Mouse (Mus musculus): ENCODE results near the gene Nxf1. TPM values are rescaled to one million over a fixed set of nuclear protein-coding genes. Genes with fewer than 3 reads are reported as not detected.
A peak's percentile ranks its signal among the peaks of the same experiment; 100 is the strongest.

Gene Nxf1
- polyA plus RNA-seq, 1 experiment = 142 TPM

DNA sequence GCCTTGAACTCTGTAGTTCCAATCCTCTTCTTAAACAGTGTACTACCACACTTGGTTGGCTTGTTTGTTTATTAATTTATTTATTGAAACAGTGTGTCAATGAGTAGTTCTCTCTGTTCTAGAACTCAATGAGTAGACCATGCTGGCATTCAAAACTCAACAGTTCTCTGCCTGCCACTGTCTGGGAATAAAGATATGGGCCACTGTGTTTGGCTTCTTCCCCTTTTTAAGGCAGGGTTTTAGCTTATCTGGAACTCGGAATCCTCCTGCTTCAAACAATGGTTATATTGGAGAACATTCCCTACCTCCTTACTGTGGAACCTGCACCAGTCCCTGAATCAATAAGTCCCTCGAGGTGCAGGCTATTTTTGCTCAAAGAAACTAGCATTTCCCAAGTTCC is 2.0 kb downstream of the Nxf1 start:
- H3K4me1 ChIP-seq (ENCODE audit: control insufficient read depth, insufficient read depth, low read length) = peaks cover 33% of the 10 kb centered on the region
- H3K27ac ChIP-seq (ENCODE audit: insufficient read depth, low read depth, low read length) = no peak overlapping the region
- TF ChIP-seq POLR2A (IDR thresholded peaks at IDR 0.05; ENCODE audit: borderline replicate concordance, low read depth, low read length) (no peak), CTCF (IDR thresholded peaks at IDR 0.05; ENCODE audit: low read depth, low read length) (no peak)
- H3K4me3 ChIP-seq (ENCODE audit: insufficient read depth, low read length) = no peak overlapping the region

DNA sequence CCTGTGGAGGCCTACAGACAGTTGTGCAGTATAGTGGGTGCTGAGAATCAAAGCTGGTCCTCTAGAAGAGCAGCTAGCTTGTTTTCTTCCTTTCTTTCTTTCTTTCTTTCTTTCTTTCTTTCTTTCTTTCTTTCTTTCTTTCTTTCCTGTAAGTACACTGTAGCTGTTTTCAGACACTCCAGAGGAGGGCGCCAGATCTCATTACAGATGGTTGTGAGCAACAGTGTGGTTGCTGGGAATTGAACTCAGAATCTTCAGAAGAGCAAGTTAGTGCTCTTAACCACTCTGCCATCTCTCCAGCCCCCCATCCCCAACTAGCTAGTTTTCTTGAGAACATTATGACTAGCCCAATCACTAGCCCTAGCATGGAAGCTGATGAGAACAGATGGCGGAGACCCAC is 3.9 kb downstream of the Nxf1 start:
- Histone ChIP-seq H3K4me3 (ENCODE audit: insufficient read depth, low read length) (no peak overlapping the region), H3K4me1 (ENCODE audit: control insufficient read depth, insufficient read depth, low read length) (peaks cover 27% of the 10 kb centered on the region), H3K27ac (ENCODE audit: insufficient read depth, low read depth, low read length) (no peak overlapping the region)
- no peak for TF ChIP-seq CTCF (IDR thresholded peaks at IDR 0.05; ENCODE audit: low read depth, low read length)
- TF ChIP-seq POLR2A (IDR thresholded peaks at IDR 0.05; ENCODE audit: borderline replicate concordance, low read depth, low read length) = no peak

DNA sequence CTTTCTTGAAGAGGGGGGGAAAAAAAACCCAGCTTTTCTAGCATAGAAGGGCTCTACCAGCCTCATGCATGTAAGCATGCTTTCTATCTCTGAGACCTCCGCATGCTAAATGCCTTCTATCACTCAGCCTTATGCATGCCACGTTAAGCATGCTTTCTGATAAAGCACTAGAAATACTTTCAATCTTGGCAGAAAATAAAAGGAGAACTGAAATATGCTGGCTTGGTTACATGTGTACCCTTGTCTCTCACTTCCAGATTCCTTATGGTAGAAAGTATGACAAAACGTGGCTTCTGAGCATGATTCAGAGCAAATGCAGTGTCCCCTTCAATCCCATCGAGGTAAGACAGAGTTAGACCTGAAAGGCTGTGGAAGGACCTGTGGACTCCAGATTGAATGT is 6.4 kb downstream of the Nxf1 start:
- H3K27ac ChIP-seq (ENCODE audit: insufficient read depth, low read depth, low read length) = peak overlapping the region; percentile 57
- no peak overlapping the region for H3K4me3 ChIP-seq (ENCODE audit: insufficient read depth, low read length)
- TF ChIP-seq POLR2A (IDR thresholded peaks at IDR 0.05; ENCODE audit: borderline replicate concordance, low read depth, low read length) (no peak), CTCF (IDR thresholded peaks at IDR 0.05; ENCODE audit: low read depth, low read length) (no peak)
- peaks cover 25% of the 10 kb centered on the region for H3K4me1 ChIP-seq (ENCODE audit: control insufficient read depth, insufficient read depth, low read length)

DNA sequence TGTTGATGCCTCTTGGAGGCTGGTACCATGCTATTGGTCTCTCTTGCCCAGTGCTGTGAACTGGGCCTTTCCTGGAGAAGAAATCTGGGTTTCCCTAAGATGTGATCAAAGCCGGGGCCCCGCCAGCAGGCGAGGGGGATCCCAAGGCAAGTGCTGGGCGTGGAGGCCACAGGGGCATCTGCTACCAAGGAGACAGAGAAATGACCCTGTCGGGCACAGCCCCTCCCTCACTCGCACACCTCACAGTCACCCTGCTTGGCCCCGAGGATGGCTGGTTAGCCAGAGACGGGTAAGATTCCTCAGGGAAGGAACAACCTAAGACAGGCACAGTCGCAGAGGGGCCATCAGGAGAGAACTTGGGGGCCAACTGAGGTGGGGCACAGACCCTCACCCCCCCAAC is 8.7 kb downstream of the Nxf1 start:
- Histone ChIP-seq H3K4me1 (ENCODE audit: control insufficient read depth, insufficient read depth, low read length) (peaks cover 25% of the 10 kb centered on the region), H3K27ac (ENCODE audit: insufficient read depth, low read depth, low read length) (no peak overlapping the region), H3K4me3 (ENCODE audit: insufficient read depth, low read length) (no peak overlapping the region)
- TF ChIP-seq CTCF (IDR thresholded peaks at IDR 0.05; ENCODE audit: low read depth, low read length) = no peak
- no peak for TF ChIP-seq POLR2A (IDR thresholded peaks at IDR 0.05; ENCODE audit: borderline replicate concordance, low read depth, low read length)

DNA sequence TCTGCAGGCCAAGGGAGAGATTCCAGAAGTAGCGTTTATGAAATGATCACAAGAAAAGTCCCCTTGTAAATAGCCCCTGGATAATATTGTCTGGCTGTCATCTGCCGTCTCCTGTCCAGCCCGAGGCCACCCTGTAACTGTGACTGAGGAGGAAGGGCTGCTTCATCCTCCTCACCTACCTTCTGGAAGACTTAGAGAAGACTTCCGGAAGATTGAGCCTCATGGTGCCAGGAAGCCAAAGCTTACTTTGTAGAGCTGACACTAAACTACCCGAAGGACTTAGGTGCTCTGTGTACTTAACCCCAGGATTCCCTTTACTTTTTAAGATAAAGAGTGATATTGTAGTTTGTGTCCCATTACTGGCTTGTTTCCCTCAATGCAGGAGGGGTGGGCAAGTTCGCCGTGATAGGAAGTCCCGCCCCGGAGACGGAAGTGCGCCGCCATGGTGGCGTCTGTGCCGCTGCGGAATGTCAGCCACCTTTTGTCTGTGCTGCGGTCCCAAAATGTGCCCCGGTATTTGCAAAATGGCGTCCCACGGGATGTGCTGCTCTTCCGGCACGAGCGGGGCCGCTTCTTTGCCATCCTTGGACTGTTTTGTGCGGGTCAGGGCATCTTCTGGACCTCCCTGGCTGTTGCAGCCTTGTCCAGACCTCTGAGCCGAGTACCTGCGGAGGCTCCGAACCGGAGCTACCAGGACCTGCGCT is 13.8 kb downstream of the Nxf1 start, which contains the start of gene Tmem223:
Tmem223 (plus strand) TSS at position 430 of the 704 bp plus-strand sequence.
- Histone ChIP-seq H3K27ac (ENCODE audit: insufficient read depth, low read depth, low read length) (peak within 1 kb of the TSS; percentile 32), H3K4me1 (ENCODE audit: control insufficient read depth, insufficient read depth, low read length) (peaks cover 21% of the 10 kb centered on the region), H3K4me3 (ENCODE audit: insufficient read depth, low read length) (peak within 1 kb of the TSS; percentile 79)
- TF ChIP-seq POLR2A (IDR thresholded peaks at IDR 0.05; ENCODE audit: borderline replicate concordance, low read depth, low read length) (0 out of 2 replicates have a peak, but pooled peaks have one; percentile 79), CTCF (IDR thresholded peaks at IDR 0.05; ENCODE audit: low read depth, low read length) (no peak)

DNA sequence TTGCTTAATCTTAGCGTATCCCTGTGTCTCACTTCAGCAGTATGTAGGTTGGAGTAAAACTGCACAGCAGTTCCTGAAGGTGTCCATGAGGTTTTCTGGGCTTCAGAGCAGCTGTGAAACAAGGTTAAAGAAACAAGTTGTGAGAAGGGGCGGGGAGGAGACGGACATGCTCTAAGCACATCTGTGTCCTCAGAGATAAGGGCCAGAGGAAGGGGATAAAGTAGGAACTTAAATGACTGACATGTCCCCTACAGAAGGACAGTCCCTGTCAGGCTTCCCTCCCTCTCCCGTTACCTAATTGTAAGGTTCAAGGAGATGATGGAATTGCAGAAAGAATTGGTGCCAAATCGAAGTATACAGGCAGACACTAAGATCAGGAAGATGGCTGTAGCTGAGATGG is 16.1 kb downstream of the Nxf1 start:
- no peak for TF ChIP-seq CTCF (IDR thresholded peaks at IDR 0.05; ENCODE audit: low read depth, low read length)
- no peak for TF ChIP-seq POLR2A (IDR thresholded peaks at IDR 0.05; ENCODE audit: borderline replicate concordance, low read depth, low read length)
- H3K27ac ChIP-seq (ENCODE audit: insufficient read depth, low read depth, low read length) = no peak overlapping the region
- peaks cover 21% of the 10 kb centered on the region for H3K4me1 ChIP-seq (ENCODE audit: control insufficient read depth, insufficient read depth, low read length)
- H3K4me3 ChIP-seq (ENCODE audit: insufficient read depth, low read length) = peak overlapping the region; percentile 86

DNA sequence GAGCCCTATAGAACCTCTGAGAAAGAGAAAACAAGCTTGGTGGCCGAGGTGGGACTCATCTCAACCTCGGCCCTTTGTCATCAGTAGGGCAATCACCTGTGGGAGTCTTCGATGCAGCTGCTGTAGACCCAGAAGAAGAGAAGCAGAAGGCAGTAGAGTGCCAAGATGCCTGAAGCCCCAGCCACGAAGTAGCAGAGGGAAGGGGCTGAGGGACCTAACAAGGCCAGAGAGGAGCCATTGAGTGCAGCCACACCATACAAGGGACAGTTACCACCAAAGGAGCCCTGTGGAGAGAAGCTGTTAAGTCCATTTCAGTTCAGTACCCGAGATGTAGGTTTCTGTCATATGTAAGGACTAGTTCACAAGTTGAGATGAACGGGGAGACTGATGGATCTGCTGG is 16.5 kb downstream of the Nxf1 start:
- Histone ChIP-seq H3K4me1 (ENCODE audit: control insufficient read depth, insufficient read depth, low read length) (peaks cover 21% of the 10 kb centered on the region), H3K4me3 (ENCODE audit: insufficient read depth, low read length) (peak overlapping the region; percentile 86), H3K27ac (ENCODE audit: insufficient read depth, low read depth, low read length) (0 out of 2 replicates have a peak overlapping the region, but pooled peaks have one; percentile 1)
- TF ChIP-seq CTCF (IDR thresholded peaks at IDR 0.05; ENCODE audit: low read depth, low read length) (no peak), POLR2A (IDR thresholded peaks at IDR 0.05; ENCODE audit: borderline replicate concordance, low read depth, low read length) (no peak)

DNA sequence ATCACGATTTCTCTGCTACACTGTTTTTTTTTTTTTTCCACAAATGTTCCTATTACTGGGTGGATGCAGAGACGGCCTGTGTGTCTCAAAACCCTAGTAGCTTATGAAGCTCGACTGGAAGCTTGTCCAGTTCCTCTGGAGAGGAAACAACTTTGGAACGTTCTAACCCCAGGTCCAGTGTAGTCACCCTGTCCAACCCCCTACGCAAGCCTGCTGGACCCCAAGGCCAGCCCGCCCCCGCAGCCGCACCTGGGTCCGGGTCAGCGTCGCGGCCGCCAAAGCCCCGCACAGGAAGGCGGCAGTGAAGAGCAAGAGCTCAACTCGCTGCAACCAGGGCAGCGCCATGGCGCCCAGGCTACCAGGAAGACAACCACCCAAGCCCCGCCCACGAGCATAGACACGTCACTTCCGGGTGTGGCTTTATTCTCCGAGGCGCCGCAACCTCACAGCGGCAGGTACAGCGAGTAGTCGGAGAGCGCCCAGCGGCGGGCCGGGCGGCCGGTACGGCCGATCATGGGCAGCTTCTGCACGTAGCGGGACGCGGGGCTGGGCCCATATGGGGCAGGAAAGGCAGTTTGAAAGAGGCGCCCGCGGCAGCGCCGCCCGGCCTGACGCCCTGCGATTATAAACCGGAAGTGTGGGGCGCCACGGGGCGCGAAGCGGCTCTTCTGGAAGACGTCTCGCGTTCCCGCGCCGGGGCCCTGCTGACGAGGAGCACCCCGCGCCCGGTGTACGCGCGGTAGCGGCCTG is 17.4 kb downstream of the Nxf1 start, which contains the start of gene Tmem179b:
Tmem179b (minus strand) TSS at position 382 of the 750 bp plus-strand sequence.
- Histone ChIP-seq H3K4me1 (ENCODE audit: control insufficient read depth, insufficient read depth, low read length) (peaks cover 21% of the 10 kb centered on the region), H3K4me3 (ENCODE audit: insufficient read depth, low read length) (peak within 1 kb of the TSS; percentile 86), H3K27ac (ENCODE audit: insufficient read depth, low read depth, low read length) (peak within 1 kb of the TSS; percentile 83)
- TF ChIP-seq POLR2A (IDR thresholded peaks at IDR 0.05; ENCODE audit: borderline replicate concordance, low read depth, low read length) (peak; percentile 86; the same call in 1 of the 2 replicates), CTCF (IDR thresholded peaks at IDR 0.05; ENCODE audit: low read depth, low read length) (no peak)

DNA sequence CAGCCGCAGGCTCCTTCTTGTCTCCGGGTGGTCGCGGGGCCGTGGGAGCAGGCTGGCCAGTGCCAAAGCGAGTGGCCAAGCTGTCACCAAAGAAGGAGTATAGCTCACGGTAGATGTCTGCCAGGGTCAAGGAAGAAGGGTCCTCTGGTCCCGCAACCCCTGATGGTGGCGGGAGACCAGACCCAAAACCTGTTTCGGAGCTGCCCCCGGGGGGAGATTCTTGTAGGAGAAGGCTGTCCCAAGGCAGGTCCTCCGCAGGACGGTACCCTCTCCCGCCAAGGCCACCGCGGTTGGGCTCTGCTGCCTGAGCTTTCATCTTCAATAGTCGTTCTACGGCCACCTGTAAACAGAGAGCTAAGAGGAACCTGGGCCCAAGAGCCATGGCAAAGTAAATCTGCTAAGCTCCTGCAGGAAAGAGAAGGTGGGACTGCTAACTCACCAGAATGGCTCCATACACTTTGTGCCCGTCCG is 18.1 kb downstream of the Nxf1 start:
- TF ChIP-seq POLR2A (IDR thresholded peaks at IDR 0.05; ENCODE audit: borderline replicate concordance, low read depth, low read length) = no peak
- TF ChIP-seq CTCF (IDR thresholded peaks at IDR 0.05; ENCODE audit: low read depth, low read length) = no peak
- peak overlapping the region; percentile 83 for H3K27ac ChIP-seq (ENCODE audit: insufficient read depth, low read depth, low read length)
- peaks cover 21% of the 10 kb centered on the region for H3K4me1 ChIP-seq (ENCODE audit: control insufficient read depth, insufficient read depth, low read length)
- H3K4me3 ChIP-seq (ENCODE audit: insufficient read depth, low read length) = peak overlapping the region; percentile 86

All from bone marrow macrophage, adult 2 months (primary cell).